Mouse (Mus musculus) adrenal gland, adult 18-20 months (tissue): ENCODE results near the gene Slc17a9. TPM values are rescaled to one million over a fixed set of nuclear protein-coding genes. Genes with fewer than 3 reads are reported as not detected.
"Not testable (repeated sequence)": the region's sequence is repeated elsewhere in the genome, so short reads cannot be mapped to it uniquely, and the experiment has no call there.

ENCODE experiments used
- DNase-seq, 2 experiments: peaks; one replicate each; pipeline ENCODE4 v3.0.0; 2021 to 2022; ENCODE audit warnings: low spot score in 2 of 2
- total RNA-seq, 2 experiments: library from RNA; stranded (reverse); gene quantifications; 1 replicate in 1 of 2; 2 replicates in 1 of 2; pipeline ENCODE4 v1.2.3; 2021

The Slc17a9 gene
- total RNA-seq, 2 experiments from 2014 or later, result 1.5 TPM

DNA sequence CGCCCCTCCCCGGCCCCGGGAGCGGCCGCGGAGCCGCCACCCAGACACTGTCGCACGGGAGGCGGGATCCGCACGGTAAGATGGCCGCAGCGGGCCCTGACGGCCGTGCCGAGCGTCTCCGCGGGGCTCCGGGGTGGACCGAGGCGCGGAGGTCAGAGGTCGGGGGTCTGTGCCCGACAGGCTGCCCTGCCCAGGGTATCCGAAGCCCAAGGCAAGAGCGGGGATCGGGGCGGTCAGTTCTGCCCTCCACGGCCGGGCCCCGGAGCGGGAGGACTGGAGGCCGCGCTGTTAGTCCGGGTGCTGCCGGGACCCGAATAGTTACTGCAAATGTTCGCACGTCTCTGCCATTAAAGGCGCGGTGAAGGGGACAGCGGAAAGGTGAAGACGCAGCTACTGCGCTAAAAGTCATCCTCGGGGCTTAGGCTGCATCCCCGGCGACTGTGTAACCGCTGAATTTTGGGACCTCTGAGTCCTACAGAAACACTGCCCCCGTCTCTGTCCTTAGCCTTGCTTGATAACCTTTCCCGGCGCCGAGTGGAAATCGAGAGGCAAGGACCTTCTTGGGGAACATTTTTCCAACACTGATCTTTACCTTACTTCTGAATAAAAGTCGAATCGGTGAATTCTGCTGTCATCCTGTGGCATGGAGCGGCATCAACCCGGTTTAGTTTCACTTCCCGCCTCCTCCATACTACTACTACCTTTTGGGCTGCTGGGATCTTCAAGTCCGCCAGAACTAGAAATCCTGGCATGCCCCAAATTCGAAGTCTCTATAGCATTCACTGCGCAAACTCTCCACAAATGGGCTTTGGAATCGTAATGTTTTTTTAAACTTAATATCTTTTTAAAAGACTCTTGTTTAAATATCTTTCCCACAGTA, 14.5 kb upstream of the Slc17a9 start:
- DNase-seq, result no peak

DNA sequence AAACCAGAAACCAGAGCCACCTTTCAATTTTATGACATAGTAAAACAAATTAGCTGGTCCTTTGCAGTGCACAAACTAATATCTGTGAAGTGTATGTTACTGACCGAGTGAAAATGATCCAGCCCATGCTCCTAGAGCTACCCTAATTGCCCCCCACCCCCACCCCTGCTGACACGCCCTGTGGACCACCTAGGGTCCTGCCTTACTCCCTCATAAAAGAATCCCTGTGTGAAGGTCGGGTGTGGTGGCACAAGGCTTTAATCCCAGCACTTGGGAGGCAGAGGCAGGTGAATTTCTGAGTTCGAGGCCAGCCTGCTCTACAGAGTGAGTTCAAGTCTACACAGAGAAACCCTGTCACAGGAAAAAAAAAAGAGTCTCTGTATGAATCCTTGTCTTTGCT, 13.5 kb upstream of the Slc17a9 start:
- DNase-seq, result no peak

DNA sequence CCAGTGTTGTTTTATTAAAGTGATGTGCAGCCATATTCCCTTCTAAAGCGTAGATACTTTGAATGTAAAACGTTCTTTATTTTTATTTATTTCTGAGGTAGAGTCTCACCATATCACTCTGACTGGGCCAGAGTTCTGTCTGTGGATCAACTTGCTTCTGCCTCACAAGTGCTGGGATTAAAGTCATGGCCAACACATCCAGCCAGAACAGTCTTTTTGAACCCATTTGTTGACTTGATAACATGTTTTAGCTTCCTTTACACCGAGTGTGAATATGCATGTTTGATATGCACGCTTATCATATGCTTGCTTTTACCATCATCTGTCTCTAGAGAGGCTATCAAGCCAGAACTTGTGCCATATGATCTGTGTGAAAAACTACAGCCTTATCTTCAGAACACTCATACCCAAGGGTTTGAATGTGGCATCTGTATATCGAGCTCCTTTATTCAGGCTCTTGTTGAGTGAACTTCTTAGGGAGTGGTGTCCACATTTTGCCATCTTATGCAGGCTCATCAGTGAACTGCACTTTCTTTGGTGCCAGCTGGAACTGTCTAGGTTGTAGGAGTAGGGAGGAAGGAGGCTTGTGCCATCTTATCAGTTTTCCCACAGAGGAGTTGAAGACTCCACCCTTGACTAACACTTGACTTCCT, 12.9 kb upstream of the Slc17a9 start:
- no peak for DNase-seq

DNA sequence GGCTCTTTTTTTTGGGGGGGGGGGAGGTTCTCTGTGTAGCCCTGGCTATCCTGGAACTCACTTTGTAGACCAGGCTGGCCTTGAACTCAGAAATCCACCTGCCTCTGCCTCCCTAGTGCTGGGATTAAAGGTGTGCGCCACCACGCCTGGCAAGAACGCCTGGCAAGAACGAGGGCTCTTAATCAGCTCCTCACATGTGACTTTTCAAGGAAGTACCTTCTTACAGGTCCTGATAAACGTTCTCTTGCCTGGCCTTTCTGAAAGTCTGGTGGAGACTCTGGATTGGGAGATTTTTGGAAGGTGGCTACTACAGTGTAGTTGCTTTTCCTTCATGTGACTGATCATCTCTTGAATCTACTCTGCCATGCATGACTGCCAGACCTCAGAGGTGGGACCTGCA, 2.3 kb upstream of the Slc17a9 start:
- DNase-seq, result not testable (repeated sequence)

DNA sequence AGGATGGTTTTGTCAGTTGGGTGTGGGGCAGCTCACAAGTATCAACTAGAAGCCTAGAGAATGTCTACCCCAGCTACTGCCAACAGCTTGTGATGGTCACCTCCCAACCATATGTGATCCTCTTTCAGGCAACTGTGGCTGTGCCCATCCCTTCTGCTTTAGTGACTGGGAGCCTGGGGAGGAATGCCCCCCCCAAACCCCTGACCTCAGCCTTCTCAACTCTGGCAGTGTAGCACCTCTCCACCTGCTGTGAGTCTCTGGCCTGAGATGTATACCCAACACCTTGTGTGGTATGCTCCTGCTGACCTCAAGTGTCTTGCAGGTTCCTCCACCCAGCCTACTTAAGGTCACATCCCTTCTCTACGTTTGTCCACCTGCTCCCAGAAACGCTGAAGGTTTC, 1.2 kb upstream of the Slc17a9 start:
- no peak for DNase-seq

DNA sequence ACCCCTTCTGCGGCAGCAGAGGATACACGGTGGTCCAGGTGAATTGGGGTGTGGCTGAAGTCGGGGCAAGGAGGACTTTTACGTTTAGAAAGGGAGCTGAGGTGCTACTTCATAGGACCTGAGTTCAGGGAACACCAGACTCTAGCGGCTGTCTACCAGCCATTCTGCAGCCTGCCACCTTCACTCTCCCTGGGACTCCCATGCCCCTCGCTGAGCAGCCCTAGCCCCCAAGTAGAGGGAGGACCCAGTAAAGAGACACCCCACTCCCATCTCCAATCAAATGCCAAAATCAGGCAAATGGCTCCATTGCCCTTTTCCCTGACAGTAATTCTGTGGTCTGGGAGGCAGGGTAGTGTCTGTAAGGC, 333 bp downstream of the Slc17a9 start:
- no peak for DNase-seq

DNA sequence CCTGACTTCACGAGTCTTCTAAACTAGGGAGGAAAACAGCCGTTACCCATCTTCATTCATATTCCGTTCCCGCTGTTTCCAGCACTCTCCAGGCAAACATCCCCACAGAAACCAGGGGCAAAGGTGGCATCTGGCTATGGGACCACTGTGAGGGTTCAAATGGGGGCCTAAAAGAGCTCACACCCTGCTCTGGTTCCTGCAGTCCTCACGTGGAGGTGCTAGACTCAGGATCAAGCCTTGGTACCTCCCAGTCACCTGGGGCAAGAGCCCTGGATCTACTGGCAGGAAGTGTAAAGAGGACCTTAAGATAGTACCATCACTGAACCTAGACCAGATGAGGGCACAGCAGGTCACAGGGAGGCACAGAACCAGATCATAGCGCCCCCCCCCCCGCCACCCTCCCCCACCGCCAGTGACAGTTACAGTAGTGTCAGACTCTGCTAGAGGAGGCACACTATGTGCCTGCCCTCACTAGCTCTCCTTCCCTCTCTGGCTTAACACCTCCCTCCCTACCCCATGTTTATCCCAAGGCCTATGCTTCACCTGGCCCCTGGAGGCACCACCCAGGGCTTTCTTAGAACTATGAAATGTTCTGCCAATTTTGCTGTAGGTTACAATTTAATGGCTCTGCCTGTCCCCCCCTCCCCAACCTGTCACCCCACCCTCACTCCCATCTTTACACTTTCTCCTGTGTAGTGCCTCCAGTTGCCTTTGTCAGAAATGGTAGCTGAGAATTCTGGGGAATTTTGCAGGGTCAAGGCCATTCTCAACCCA, 980 bp downstream of the Slc17a9 start:
- DNase-seq, result no peak

DNA sequence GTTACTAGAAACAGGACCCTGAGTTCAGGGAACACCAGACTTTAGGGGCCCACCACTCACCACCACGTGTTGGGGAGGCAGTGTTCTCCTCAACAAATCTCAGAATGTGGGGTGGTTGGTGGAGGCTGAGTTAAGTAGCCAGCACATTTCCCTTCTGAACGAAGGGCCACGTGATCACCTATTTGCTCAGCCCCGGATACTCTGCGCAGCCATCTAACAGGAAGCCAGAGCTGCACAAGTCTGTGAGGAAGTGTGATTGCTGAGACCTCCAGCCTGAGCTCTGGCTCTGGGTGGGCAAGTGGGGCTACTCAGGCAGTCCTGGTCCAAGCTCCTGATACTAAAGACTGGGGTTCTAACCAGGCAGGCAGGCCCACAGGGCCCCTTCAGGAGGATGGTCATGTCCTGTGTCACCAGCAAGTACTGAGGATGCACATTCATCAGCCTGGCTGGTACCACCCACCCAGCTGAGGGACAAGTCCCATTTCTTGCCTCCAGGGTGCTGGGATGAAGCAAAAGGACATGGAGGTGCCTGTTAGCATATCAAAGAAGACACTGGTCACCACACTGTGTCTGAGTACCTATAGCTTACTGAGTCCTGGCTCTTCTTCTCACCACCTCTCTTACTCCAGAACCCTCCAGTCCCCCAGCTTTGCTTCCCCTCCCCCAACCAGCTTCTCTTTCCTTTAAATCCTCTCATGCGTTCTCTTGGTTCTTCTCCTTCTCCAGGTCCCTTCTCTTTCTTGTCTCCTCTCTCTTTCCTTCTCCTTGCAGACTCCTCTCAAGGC, 1.8 kb downstream of the Slc17a9 start:
- no peak for DNase-seq

DNA sequence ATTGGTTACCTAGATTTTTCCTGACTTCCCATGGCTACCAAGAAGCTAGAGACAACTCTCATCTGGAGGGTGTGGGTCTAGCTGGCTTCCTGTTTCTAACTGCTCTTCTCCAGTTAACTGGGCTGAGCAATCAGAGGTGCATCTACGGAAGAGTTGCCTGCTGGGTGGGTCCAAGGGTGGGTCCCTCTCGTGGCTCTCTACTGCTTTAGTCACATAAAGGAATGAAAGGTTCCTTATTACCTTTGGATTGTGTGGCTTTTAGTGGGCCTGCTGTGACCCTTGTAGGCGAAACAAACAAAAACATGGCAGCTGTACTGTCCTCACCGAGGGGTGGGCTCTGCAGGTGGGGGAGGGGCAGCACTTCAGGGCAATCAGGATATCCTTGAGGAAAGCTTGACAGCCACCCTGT, 2.6 kb downstream of the Slc17a9 start:
- no peak for DNase-seq

DNA sequence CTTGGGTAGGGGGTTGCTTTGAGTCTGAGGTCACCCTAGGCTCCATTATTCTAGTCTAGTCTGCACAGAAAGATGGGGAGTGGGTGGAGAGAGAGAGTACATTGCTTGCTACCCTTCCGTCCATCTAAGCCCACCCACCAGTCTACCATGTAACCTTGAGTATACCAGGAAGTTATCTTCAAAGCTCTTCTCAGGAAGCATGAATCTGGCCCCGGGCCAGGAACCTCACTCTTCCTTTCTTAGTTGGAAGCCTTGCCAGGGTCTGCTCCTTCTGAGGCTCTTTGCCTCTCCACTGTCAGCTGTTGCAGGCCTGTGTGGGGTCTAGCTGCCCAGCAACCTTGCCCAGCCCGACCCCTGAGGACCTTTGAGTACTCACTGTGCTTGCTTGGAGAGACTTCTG, 6.0 kb downstream of the Slc17a9 start:
- DNase-seq, result peak in 1 of 2 experiments; percentile 23

DNA sequence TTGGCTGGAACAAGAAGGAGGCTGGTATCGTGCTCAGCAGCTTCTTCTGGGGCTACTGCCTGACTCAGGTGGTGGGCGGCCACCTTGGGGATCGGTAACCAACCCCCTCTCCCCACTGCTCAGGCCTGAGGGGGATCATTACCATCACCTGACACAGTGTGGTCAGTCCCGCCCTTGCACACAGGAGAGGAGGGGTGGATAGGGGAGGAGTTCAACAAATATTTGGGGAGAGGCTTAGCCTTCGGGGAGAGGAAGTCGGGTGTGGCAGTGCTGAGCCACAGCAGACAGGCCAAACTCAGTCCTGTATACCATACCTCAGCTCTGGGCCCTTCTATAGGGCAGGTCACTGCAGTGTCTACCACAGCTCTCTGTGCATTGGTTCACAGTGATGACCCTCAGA, 6.9 kb downstream of the Slc17a9 start:
- DNase-seq, result no peak

DNA sequence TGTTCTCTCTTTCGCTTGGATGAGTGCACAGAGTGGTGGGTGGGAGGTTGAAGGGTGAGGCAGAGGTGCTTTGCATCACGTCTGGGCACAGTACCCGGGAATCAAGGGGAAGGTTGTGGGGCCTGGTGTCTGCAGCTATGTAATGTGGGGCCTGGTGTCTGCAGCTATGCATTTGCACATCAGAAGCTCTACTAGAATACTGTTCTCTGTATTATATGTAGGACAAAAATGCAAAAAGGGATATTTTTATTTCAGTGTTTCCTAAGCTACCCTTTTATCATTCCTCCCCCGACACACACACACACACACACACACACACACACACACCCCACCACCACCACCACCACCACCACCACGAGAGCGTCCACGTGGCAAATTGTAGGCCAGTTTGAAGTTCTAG, 10.2 kb downstream of the Slc17a9 start:
- no peak for DNase-seq

DNA sequence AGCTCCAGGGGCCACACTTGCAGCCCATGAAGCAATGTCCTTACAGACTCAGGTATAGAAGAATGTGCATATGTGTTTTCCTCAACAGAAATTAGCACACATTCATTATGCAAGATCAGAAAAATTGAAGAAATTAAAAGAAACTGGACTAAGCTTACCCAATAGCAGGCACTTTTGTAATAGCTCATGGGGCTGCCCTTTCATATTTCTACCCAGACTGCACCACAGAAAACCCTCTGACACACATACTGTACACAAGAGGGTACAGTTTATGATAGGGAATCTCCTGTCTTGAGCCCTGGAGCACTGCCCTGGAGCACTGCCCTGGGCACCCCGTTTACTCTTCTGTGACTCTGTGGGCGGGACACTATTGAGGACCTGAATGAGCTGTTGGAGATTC, 12.9 kb downstream of the Slc17a9 start:
- no peak for DNase-seq

DNA sequence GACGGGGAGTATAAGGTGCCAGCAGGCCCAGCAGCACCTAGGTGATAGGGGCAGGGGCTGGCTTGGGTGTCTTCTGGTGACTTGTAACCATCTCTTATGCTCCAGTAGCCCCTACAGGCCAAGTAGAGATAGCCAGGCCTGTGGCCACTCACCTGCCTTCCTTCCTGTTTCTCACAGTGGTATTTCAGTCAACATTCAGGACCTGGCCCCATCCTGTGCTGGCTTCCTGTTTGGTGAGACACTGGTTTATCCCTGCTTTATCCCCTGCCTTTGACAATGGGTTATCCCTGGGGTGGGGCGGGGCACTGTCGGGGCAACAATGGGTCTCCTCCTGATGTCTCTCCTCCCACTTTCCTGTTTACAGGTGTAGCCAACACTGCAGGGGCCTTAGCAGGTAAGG, 15.3 kb downstream of the Slc17a9 start:
- DNase-seq, result no peak

DNA sequence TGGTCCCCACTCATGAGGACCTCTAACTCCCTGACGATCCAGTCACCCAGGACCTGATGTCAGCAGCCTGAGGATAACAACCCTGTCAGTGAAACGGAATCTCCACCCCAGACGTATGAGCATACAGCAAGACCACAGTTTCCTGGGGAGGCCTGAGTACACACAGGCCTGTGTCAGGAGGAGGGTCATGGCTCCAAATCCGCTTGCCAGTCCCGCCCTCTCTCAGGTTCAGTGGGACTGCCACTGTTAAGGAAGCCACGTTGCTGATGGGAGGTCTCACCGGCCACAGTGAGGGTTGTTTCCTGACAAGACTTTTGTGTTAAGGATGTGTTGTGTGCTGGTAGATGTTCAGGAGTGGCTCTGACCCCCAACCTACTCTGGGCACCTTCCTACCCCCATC, 16.4 kb downstream of the Slc17a9 start:
- DNase-seq, result no peak

DNA sequence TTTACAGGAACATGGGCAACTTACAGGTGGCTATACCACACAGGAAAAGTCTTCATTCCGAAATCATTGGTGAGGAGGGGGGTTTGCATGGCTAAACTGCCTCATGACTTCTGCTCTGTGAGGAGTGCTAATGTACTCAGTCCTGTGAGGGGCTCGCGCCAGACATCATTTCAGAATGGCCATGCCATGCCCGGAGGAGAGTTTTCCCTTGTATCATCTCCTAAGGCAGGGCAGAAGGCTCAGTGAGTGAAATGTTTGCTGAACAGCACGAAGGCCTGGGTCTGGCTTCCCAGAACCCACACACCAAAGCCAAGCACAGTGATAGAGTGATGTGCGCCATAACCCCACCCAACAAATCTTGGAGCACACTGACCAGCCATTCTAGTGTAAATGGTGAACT, 17.8 kb downstream of the Slc17a9 start:
- no peak for DNase-seq

DNA sequence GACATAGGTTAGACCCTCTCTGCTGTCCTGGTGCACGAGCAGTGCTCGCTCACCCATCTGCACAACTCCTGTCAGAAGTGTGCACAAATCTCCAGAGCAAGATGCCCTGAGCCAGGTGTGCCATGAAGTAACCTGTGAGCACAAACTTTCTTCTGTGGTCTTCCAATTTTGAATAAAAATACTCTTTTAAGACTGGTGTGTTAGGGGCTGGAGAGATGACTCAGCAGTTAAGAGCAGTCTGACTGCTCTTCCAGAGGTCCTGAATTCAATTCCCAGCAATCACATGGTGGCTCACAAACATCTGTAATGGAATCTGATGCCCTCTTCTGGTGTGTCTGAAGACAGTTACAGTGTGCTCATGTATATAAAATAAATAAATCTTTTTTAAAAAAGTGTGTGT, 18.3 kb downstream of the Slc17a9 start:
- DNase-seq, result no peak

DNA sequence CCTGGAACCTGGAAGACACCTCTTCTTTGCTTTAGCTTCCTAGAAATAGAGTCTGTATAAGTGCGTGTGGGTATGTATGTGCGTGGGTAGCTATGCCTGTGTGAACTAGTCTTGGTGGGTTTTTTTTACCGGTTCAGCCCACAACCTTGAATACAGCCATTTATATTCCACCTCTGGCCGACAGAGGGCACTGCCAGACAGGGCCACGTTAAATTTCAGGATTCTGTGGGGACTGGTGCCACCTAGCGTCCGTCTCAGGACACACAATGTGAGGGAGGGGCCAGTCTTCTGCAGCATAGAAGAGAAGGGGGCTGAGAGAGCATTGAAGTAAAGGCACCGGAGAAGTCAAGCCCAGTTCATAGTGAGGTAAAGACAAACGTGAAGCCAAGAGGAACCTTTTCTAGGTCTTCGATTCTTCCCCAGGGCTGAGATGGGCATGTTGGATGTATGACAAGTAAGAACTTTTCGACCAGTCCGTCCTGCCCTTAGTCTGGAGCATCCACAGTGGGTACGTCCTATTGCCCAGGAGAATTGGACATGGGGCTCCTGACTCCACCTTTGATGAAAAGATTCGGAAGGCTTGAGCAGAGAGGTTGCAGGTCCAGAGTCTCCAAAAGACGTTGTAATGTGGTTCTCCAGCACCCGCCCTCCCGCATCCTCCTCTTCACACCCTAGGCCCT, 20.3 kb downstream of the Slc17a9 start:
- peak; percentile 83 to 92 for DNase-seq

DNA sequence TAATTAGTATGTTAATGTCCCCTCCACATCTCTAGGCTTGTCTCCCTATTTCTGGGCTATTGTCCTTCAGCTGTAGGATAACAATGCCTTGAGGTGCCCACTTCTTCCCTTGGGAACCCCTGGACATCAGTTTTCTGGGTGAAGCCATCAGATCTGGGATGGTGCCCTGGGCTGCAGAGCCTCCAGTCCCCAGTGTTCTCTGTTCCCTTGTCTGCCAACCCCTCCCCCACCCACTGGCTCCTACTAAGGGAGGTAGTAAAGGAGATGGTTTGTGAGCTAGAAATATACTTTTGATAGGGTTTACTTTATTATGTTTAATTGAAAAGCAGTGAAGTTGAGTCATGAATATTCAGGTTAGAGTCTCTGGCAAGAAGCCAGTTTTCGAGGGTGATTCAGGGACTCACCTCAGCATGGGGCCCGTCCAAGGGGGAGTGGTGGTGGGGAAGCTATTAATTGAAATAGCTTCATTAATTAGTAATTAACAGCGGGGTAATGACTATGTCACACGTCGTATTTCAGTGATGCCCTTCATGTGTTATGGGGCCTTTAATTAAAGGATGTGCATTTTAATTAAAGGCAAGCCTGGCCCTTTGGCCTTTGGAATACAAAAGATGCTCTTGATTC, 21.6 kb downstream of the Slc17a9 start:
- DNase-seq, result no peak

DNA sequence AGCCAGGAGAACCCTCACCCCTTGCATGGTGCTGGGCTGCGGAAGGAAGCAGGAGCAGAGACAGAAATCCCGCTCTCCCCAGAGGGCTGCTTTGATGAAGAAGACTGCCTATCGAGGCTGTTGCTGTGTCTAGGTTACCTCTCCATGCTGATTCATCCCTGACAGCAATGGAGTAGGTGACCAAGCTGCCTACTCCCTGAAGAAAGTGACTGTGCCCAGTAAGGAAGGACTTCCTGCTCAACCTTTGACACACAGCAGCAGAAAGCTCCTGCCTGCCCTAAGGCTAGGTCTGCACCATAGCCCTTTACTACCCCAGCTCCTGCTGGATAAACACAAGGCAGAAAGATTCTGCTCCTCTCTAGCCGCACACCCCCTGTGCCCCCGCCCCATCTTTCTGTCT, 23.8 kb downstream of the Slc17a9 start:
- DNase-seq, result no peak
